Comparison of ENCODE assay signal across 13 mouse cellular contexts in genomic region chr1:135970486-135970885, GRCm38 (mm10). TPM values are rescaled to one million over a fixed set of nuclear protein-coding genes. Genes with fewer than 3 reads are reported as not detected.
"Had no signal": no experiment of that assay in that cellular context is flagged by ENCODE, and none has a peak within 500 bp of the region (broad histone marks: within the 10 kb centered on the region; RNA-seq: fewer than 3 reads in every experiment).

No protein-coding gene starts in this region.

- H3K4me1 ChIP-seq: liver, embryonic 15.5 days; midbrain, embryonic 13.5 days had no signal

- H3K9me3 ChIP-seq: limb, embryonic 10.5 days; liver, embryonic 15.5 days; midbrain, embryonic 13.5 days had no signal

- H3K27me3 ChIP-seq: midbrain, embryonic 13.5 days had no signal

- ATAC-seq: lung, postnatal 0 days; midbrain, embryonic 13.5 days had no signal

- H3K36me3 ChIP-seq: limb, embryonic 10.5 days; liver, embryonic 15.5 days; midbrain, embryonic 13.5 days had no signal

- DNase-seq: kidney, postnatal 25 days; lung, adult 2 months; lung, postnatal 36 days; right cerebral cortex, postnatal 25 days; thymus, postnatal 36 days had no signal

- H3K4me3 ChIP-seq: limb, embryonic 10.5 days; liver, embryonic 15.5 days; midbrain, embryonic 13.5 days had no signal

RNA-seq across cellular contexts. Expression of gene Igfn1, which starts 35.7 kb away (rescaled TPM):
- total RNA-seq: megakaryocyte progenitor cell, adult 5-6 weeks had no signal
- polyA plus RNA-seq: limb, embryonic 10.5 days; liver, embryonic 11.5 days; liver, embryonic 15.5 days; lung, adult 2 months; lung, postnatal 0 days; midbrain, embryonic 13.5 days; midbrain, postnatal 0 days had no signal

RNA-seq across cellular contexts. Expression of gene Pkp1, which starts 51.5 kb away (rescaled TPM):
- total RNA-seq: megakaryocyte progenitor cell, adult 5-6 weeks had no signal
- polyA plus RNA-seq: liver, embryonic 15.5 days; midbrain, embryonic 13.5 days; neural tube, embryonic 14.5 days had no signal
